13 mouse cellular contexts compared by ENCODE assay signal in genomic region chr17:27997212-27997611, GRCm38 (mm10).
A peak's percentile ranks its signal among the peaks of the same experiment; 100 is the strongest.
DNase-seq lines count a peak whose midpoint lies in the region; ATAC-seq and TF ChIP-seq lines count a peak whose summit lies in the region.
"Had no signal": no experiment of that assay in that cellular context is flagged by ENCODE, and none has a peak within 500 bp of the region (broad histone marks: within the 10 kb centered on the region; RNA-seq: fewer than 3 reads in every experiment).

No protein-coding gene starts in this region.

- 59% methylated on average over 12 of the region's 12 CpGs for WGBS in limb, embryonic 12.5 days
- 83% methylated on average over 12 of the region's 12 CpGs for WGBS in limb, embryonic 10.5 days
- 59% methylated on average over 12 of the region's 12 CpGs for WGBS in embryonic facial prominence, embryonic 14.5 days
- 53% methylated on average over 12 of the region's 12 CpGs for WGBS in limb, embryonic 14.5 days

- no peak overlapping the region for H3K4me2 ChIP-seq in limb, embryonic 12.5 days
- no peak overlapping the region for H3K4me2 ChIP-seq in embryonic facial prominence, embryonic 14.5 days (ENCODE audit: low read depth, low read length)
- H3K4me2 ChIP-seq in limb, embryonic 14.5 days (replicated peaks; ENCODE audit: low read depth, low read length, severe bottlenecking) = no peak overlapping the region
- H3K4me2 ChIP-seq: heart, embryonic 11.5 days; lung, embryonic 15.5 days; midbrain, embryonic 15.5 days had no signal

- intact Hi-C loops in gastrocnemius, postnatal 36 days (cut with DNase I) = no loop called here

- peaks cover 48% of the 10 kb centered on the region for H3K4me1 ChIP-seq in limb, embryonic 12.5 days (replicated peaks)
- peaks cover 37% of the 10 kb centered on the region for H3K4me1 ChIP-seq in limb, embryonic 10.5 days
- H3K4me1 ChIP-seq in embryonic facial prominence, embryonic 14.5 days (ENCODE audit: control insufficient read depth, insufficient read depth, low read length) = peaks cover 15% of the 10 kb centered on the region; the same call in 1 of the 2 replicates
- 0 out of 2 replicates have a peak, but pooled peaks cover 3% of the 10 kb centered on the region for H3K4me1 ChIP-seq in limb, embryonic 14.5 days (ENCODE audit: control insufficient read depth, insufficient read depth, low read length)

- no peak for DNase-seq in limb, embryonic 10.5 days (ENCODE audit: low spot score)
- DNase-seq in embryonic facial prominence, embryonic 14.5 days (ENCODE audit: low spot score) = peak; percentile 13
- no peak for DNase-seq in limb, embryonic 14.5 days (ENCODE audit: low spot score)
- DNase-seq in thymus, postnatal 36 days = peak; percentile 73 to 80
- DNase-seq in gastrocnemius, postnatal 36 days = no peak
- no peak for DNase-seq in adrenal gland, adult 8-10 months
- DNase-seq: adrenal gland, postnatal 10 days; cerebellum, adult 11 months; embryo, embryonic 11 days had no signal

- H3K36me3 ChIP-seq in limb, embryonic 12.5 days = peaks cover 62% of the 10 kb centered on the region
- peaks cover 67% of the 10 kb centered on the region for H3K36me3 ChIP-seq in limb, embryonic 10.5 days
- H3K36me3 ChIP-seq in embryonic facial prominence, embryonic 14.5 days (ENCODE audit: control insufficient read depth, insufficient read depth, low read length) = peaks cover 25% of the 10 kb centered on the region
- peaks cover 47% of the 10 kb centered on the region for H3K36me3 ChIP-seq in limb, embryonic 14.5 days (ENCODE audit: control insufficient read depth, insufficient read depth, low read length)

- no peak overlapping the region for H3K4me3 ChIP-seq in limb, embryonic 12.5 days (replicated peaks)
- no peak overlapping the region for H3K4me3 ChIP-seq in limb, embryonic 10.5 days
- H3K4me3 ChIP-seq in embryonic facial prominence, embryonic 14.5 days (ENCODE audit: low read depth, low read length) = no peak overlapping the region
- H3K4me3 ChIP-seq in limb, embryonic 14.5 days (replicated peaks; ENCODE audit: low read length) = no peak overlapping the region
- H3K4me3 ChIP-seq: lung, embryonic 15.5 days; midbrain, embryonic 15.5 days had no signal

- no peak for ATAC-seq in limb, embryonic 12.5 days (ENCODE audit: insufficient number of reproducible peaks, insufficient read depth, low FRiP score, low TSS enrichment, low read depth)
- no peak for ATAC-seq in embryonic facial prominence, embryonic 14.5 days (ENCODE audit: low read depth)
- no peak for ATAC-seq in limb, embryonic 14.5 days (ENCODE audit: low FRiP score, low read depth)
- ATAC-seq: midbrain, embryonic 15.5 days had no signal

- H3K27ac ChIP-seq in limb, embryonic 12.5 days = peak overlapping the region; percentile 62
- no peak overlapping the region for H3K27ac ChIP-seq in limb, embryonic 10.5 days
- H3K27ac ChIP-seq in embryonic facial prominence, embryonic 14.5 days (replicated peaks; ENCODE audit: low read depth, low read length) = no peak overlapping the region
- 0 out of 2 replicates have a peak overlapping the region, but pooled peaks have one; percentile 13 for H3K27ac ChIP-seq in limb, embryonic 14.5 days (replicated peaks; ENCODE audit: low read depth, low read length)
- H3K27ac ChIP-seq: lung, embryonic 15.5 days; midbrain, embryonic 15.5 days had no signal

- no peak for TF ChIP-seq POLR2A in limb, embryonic 14.5 days (IDR thresholded peaks at IDR 0.05; ENCODE audit: borderline replicate concordance, extremely low read depth, insufficient read depth, insufficient read length)

- no peaks in the 10 kb centered on the region for H3K27me3 ChIP-seq in limb, embryonic 12.5 days
- no peaks in the 10 kb centered on the region for H3K27me3 ChIP-seq in limb, embryonic 10.5 days (ENCODE audit: low read depth, poor library complexity, severe bottlenecking)
- H3K27me3 ChIP-seq in embryonic facial prominence, embryonic 14.5 days (replicated peaks; ENCODE audit: control insufficient read depth, insufficient read depth, low read length) = no peaks in the 10 kb centered on the region
- no peaks in the 10 kb centered on the region for H3K27me3 ChIP-seq in limb, embryonic 14.5 days (ENCODE audit: control insufficient read depth, insufficient read depth, low read length)
- H3K27me3 ChIP-seq: lung, embryonic 15.5 days; midbrain, embryonic 15.5 days had no signal

- H3K9ac ChIP-seq in limb, embryonic 12.5 days (replicated peaks) = no peak overlapping the region
- H3K9ac ChIP-seq in embryonic facial prominence, embryonic 14.5 days (ENCODE audit: low read depth, low read length) = no peak overlapping the region
- no peak overlapping the region for H3K9ac ChIP-seq in limb, embryonic 14.5 days (ENCODE audit: low read depth, low read length, severe bottlenecking)
- H3K9ac ChIP-seq: lung, embryonic 15.5 days; midbrain, embryonic 15.5 days had no signal

- no peaks in the 10 kb centered on the region for H3K9me3 ChIP-seq in limb, embryonic 12.5 days
- H3K9me3 ChIP-seq in limb, embryonic 10.5 days (replicated peaks) = no peaks in the 10 kb centered on the region
- no peaks in the 10 kb centered on the region for H3K9me3 ChIP-seq in embryonic facial prominence, embryonic 14.5 days (ENCODE audit: control insufficient read depth, low read length)
- H3K9me3 ChIP-seq in limb, embryonic 14.5 days (ENCODE audit: control insufficient read depth, low read length) = no peaks in the 10 kb centered on the region
- H3K9me3 ChIP-seq: lung, embryonic 15.5 days; midbrain, embryonic 15.5 days had no signal

Comparison
In these comparisons a context has a peak if more than half of its experiments do, and no peak if none do; other contexts are left out.
1. H3K27ac ChIP-seq: peak in limb, embryonic 12.5 days (single experiment) and limb, embryonic 14.5 days (single experiment); none in limb, embryonic 10.5 days (single experiment) and embryonic facial prominence, embryonic 14.5 days (single experiment).
2. DNase-seq: peak in embryonic facial prominence, embryonic 14.5 days (single experiment) and thymus, postnatal 36 days (2 of 2); none in limb, embryonic 10.5 days (single experiment), limb, embryonic 14.5 days (single experiment), gastrocnemius, postnatal 36 days (0 of 2) and adrenal gland, adult 8-10 months (single experiment).